Mouse (Mus musculus): Measurements from ENCODE around the gene Trim27.

- TF ChIP-seq EP300 (IDR thresholded peaks at IDR 0.05) (no peak), CTCF (IDR thresholded peaks at IDR 0.05) (peak; percentile 58)
Observed at GRCm38 (mm10) chr13:21171600-21172150, 7.6 kb upstream of the Trim27 start.
